Mouse (Mus musculus) left cerebral cortex, postnatal 10 days (tissue): ENCODE results near the gene Stox1. TPM values are rescaled to one million over a fixed set of nuclear protein-coding genes. Genes with fewer than 3 reads are reported as not detected.
"Not testable (repeated sequence)": the region's sequence is repeated elsewhere in the genome, so short reads cannot be mapped to it uniquely, and the experiment has no call there.

Experiments used
- DNase-seq, 2 experiments: peaks; one replicate each; pipeline ENCODE4 v3.0.0; 2021 to 2022; ENCODE audit warnings: low spot score in 2 of 2, mixed read lengths in 1 of 2; ENCODE audit errors: extremely low spot score in 1 of 2
- intact Hi-C: fragments of 180-260 bp; cut with DNase I; formaldehyde crosslinking; loops from one replicate; pipeline ENCODE4 v1.15.1; 2025
- total RNA-seq, 2 experiments: library from RNA; stranded (reverse); gene quantifications; 2 replicates each; pipeline ENCODE4 v1.2.3; 2021

Stox1 gene
- 1 to 10 TPM; 5.2 to 5.5 TPM for total RNA-seq

- peak; percentile 16 to 79 for DNase-seq
- intact Hi-C loops: no loop called here
These were observed at the start of gene Stox1 for GRCm38 (mm10) chr10:62725771-62726687. Stox1 (minus strand) TSS chr10:62726128.

GRCm38 (mm10) chr10:62750781-62751180 lies 24.9 kb upstream of the Stox1 start:
- intact Hi-C loops: loop anchor here (5.0 kb wide), 2 partner anchors 37 to 118 kb away; no protein-coding TSS in a partner anchor
- no peak for DNase-seq

GRCm38 (mm10) chr10:62739961-62740737 lies 14.2 kb upstream of the Stox1 start:
- intact Hi-C loops: loop anchor here (5.0 kb wide), 1 partner anchor 93 kb away; no protein-coding TSS in a partner anchor

DNA sequence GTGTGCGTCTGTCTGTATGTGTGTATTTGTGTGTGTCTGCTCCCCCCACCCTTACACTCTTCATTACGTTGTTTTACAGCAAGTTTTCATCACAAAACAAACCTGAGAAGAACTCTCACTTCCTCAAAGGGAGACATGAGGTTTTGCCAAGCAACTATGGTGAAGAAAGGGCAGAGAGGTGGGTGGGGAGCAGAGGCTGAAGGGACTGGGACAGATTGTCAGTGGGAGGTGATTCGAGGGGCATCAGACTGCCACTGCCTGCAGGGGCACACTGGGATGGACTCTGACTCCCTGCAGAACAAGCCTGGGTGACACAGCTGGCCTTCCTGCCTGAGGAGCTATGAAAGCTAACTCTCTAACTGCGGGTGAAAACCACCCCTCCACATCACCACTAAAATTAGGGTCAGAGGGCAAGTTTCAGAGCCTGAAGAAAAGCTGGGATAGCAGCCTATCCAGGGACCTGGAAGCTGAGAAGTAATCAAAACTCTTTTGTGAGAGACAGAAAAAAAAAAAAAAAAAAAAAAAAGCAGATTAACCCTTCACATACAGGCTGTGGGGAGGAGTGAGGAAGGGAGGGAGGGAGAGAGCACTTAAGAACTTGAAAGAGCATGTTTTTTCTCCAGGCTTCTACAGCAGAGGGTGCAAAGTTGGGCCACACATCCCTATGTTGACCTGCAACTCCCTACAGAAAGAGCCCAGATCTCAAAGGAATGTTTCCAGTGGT lies 11.2 kb upstream of the Stox1 start:
- intact Hi-C loops: no loop called here
- no peak for DNase-seq

More at GRCm38 (mm10) chr10:62739961-62740737, 14.2 kb upstream of the Stox1 start:
- no peak for DNase-seq

DNA sequence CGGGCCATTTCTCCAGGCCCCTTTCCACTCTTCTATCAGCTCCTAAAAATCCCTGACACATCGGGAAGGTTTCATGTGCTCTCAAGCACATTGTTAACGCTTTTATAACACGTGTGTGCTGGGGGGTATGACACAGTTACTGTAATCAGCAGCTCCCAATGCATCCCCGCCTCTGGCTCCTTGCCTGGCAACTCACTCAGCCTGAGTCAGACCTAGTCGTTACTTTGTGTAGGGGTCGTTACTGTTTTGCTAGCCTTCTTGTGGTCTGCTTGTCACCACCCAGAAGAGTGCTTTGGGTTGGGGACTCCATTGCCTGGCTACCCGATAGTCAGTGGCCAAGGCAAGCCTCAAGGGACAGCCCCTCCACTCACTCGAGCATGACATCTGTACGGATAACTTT lies 4.9 kb upstream of the Stox1 start:
- no peak for DNase-seq
- intact Hi-C loops: no loop called here

DNA sequence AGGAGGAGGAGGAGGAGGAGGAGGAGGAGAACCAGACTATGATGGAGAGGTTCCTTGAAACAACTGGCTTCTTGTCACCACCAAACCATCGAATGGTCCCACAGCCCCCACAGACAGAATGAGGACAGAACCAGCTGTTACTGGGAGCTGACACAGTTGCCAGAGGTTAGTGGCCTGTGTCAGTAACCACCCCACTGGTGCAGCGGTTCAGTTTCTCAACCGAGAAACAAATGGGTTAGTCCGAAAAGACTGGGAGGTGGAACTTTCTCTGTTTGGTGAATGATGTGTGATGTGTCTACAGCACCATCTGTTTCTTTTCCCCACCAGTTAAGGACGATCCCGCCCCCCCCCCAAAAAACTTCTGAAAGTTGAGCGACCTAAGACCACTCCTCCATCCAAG lies 992 bp downstream of the Stox1 start:
- no peak for DNase-seq
- intact Hi-C loops: loop anchor here (5.0 kb wide), 1 partner anchor 73 kb away; the partner anchor contains the start of gene Ddx50

- intact Hi-C loops: loop anchor here (5.0 kb wide), 1 partner anchor 70 kb away; the partner anchor contains the start of gene Ddx50
- no peak for DNase-seq
These were observed 3.2 kb downstream of the Stox1 start for GRCm38 (mm10) chr10:62722701-62723100.

GRCm38 (mm10) chr10:62720574-62720973 lies 5.4 kb downstream of the Stox1 start:
- DNase-seq: not testable (repeated sequence)
- intact Hi-C loops: loop anchor here (5.0 kb wide), 1 partner anchor 68 kb away; the partner anchor contains the start of gene Ddx50

- intact Hi-C loops: no loop called here
- no peak for DNase-seq
These were observed 12.5 kb downstream of the Stox1 start for GRCm38 (mm10) chr10:62713457-62713856.

GRCm38 (mm10) chr10:62703579-62703978 lies 22.3 kb downstream of the Stox1 start:
- DNase-seq: no peak
- intact Hi-C loops: no loop called here

DNA sequence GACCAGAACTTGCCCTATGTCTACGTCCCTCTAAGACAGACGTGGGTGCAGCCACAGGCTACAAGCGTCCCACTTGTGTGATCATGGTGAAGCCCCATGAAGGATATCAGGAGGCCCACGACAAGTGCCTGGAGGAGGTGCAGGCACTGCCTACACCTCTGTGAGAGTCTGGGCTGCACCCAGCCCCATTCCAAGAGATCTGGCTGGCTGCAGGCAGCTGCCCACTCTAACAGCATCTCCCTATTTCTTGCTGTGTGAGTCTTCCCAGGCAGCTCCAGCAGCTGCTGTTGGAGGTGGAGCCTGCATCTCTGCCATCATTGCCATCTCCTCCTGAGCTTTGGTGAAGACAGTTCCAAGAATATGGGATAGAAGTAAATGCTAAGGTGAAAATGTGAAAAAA lies 23.5 kb downstream of the Stox1 start:
- intact Hi-C loops: no loop called here

GRCm38 (mm10) chr10:62692771-62693170 lies 33.2 kb downstream of the Stox1 start:
- DNase-seq: no peak
- intact Hi-C loops: no loop called here

More for the DNA sequence above, 23.5 kb downstream of the Stox1 start:
- DNase-seq: no peak

- intact Hi-C loops: no loop called here
- no peak for DNase-seq
These were observed 33.7 kb downstream of the Stox1 start for GRCm38 (mm10) chr10:62692244-62692643.

DNA sequence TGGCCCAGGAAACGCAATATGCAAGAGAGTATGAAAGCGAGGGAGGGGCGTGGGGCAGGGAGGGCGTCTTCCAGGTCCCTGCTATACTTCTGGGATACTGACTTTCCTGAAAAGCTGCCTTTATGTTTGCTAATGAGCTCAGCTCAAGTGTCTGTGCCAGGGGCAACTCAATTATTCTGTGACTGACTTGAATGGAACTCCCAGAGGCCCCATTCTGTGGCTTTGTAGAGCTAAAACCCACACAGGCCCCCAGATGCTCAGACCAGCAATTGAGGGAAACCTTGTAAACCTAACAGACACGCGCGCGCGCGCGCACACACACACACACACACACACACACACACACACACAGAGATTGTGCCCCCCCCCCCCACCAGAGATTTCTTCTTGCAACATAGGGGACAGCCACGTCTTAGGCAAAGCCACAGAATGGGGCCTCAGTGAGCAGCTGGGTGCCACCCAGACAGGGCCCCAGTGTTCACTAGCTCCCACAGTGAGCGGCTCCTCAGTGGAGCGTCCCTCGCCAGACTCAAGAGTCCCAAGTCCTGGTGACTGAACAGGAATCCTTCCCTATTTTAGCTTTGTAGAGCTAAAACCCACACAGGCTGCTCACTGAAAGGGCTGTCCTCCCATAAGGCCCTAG lies 38.8 kb downstream of the Stox1 start:
- intact Hi-C loops: no loop called here
- peak; percentile 6 to 39 for DNase-seq

DNA sequence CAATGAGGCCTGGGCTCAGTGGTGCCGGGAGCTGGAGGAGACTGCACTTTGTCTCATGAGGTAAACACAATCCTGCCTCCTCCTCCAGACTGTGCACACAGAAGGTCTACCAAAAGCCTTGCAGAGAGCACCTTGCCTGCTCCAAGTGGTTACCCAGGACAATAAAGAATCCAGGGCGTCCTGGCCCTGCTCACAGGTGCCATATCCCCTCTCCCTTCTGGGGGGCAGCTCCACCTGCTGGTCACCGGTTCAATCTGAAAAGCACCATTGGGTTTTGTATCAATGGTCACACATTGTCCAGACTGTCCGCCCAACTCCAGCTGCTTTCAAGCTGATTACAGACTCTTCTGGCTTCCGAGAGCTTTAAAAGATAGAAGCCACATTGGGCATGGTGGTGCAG lies 42.9 kb downstream of the Stox1 start:
- no peak for DNase-seq

DNA sequence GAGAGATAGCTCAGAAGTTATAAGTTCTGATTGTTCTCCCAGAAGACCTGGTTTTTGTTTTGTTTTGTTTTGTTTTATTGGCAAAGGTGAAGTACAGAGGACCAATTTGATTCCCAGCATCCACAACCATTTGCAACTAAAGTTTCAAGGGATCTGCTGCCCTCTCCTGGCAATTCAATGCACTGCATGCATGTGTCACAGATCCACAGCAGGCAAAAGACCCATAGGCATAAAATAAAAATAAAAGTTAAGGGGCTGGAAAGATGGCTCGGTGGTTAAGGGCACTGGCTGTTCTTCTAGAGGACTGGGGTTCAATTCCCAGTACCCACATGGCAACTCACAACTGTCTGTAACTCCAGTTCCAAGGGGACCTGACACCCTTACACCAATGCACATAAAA lies 46.1 kb downstream of the Stox1 start:
- intact Hi-C loops: no loop called here
- DNase-seq: no peak

More for the DNA sequence above, 42.9 kb downstream of the Stox1 start:
- intact Hi-C loops: no loop called here

DNA sequence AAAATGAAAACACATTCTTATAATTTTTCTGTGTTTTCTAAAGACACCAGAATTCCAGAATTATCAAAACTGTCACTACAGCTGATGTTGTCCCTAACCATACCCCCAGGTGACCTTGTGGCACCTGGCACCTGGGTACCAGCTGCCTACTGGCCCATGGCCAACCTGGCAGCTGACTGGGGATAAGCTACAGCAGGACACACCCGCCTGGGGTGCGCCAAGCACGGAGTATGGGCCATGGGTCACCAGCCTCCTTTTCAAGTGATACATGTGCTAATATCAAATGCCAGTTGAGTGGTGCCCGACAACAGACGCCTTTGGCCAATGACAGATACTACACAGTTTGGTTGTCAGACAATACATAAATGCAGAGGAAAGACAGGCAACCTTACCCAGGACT lies 48.6 kb downstream of the Stox1 start:
- no peak for DNase-seq
- intact Hi-C loops: no loop called here

DNA sequence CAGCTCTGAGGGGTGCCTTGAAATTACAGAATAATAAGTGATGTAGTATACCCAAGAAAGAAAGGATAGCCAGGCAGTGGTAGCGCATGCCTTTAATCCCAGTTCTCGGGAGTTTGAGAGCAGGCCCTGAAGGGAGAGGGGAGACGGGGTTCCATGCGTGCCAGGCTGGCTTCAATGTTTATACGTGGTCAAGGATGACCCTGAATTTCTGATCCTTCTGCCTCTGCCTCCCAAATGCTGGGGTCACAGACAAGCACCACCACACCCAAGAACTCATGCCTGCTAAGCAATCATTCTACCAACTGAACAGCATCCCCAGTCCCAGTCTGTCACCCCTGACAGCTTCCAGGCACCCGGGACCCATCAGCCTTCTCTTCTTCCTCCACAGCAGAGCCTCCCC lies 49.7 kb downstream of the Stox1 start:
- intact Hi-C loops: no loop called here
- DNase-seq: no peak
